Mouse (Mus musculus) gastrocnemius, postnatal 36 days (tissue): ENCODE results near the gene Kcng4. TPM values are rescaled to one million over a fixed set of nuclear protein-coding genes. Genes with fewer than 3 reads are reported as not detected.

ENCODE experiments used
- DNase-seq, 2 experiments: peaks; one replicate each; pipeline ENCODE4 v3.0.0; 2022
- intact Hi-C: fragments of 180-260 bp; cut with DNase I; formaldehyde crosslinking; loops from one replicate; pipeline ENCODE4 v1.15.1; 2025
- long read RNA-seq, 2 experiments: library from polyadenylated mRNA; stranded (forward); transcript quantifications; one replicate each; pipeline ENCODE4 v2.0.0; 2021
- total RNA-seq, 2 experiments: library from RNA; stranded (reverse); gene quantifications; 2 replicates each; pipeline ENCODE4 v1.2.3; 2021

Gene Kcng4
- 10 to 100 TPM; 12.6 to 26.2 TPM for total RNA-seq
- long read RNA-seq, experiment 1, transcript Kcng4-201 (3 exons, 3,806 nt), result major isoform, 6 of 28 reads
- long read RNA-seq, experiment 1, partial matches to known transcripts, result 16 of 28 reads
- long read RNA-seq, experiment 1, other reads (novel, unspliced or antisense), result 6 of 28 reads
- long read RNA-seq, experiment 2, partial matches to known transcripts, result 8 of 15 reads
- long read RNA-seq, experiment 2, other reads (novel, unspliced or antisense), result 3 of 15 reads

GRCm38 (mm10) chr8:119635378-119635777 is at the start of gene Kcng4:
Gene Kcng4, minus strand, starts transcription at chr8:119635680.
- no peak for DNase-seq
- intact Hi-C loops, result no loop called here

- intact Hi-C loops, result loop anchor here (5.0 kb wide), 1 partner anchor 232 kb away; the partner anchor contains the start of gene Necab2
- DNase-seq, result no peak
Observed at GRCm38 (mm10) chr8:119679184-119679583, 43.7 kb upstream of the Kcng4 start.

GRCm38 (mm10) chr8:119678138-119678843 is 42.8 kb upstream of the Kcng4 start:
- intact Hi-C loops, result loop anchor here (5.0 kb wide), 1 partner anchor 231 kb away; the partner anchor contains the start of gene Necab2
- DNase-seq, result no peak

GRCm38 (mm10) chr8:119676389-119676788 is 40.9 kb upstream of the Kcng4 start:
- intact Hi-C loops, result loop anchor here (5.0 kb wide), 1 partner anchor 229 kb away; the partner anchor contains the start of gene Necab2
- DNase-seq, result peak; percentile 84 to 93

GRCm38 (mm10) chr8:119675457-119675856 is 40.0 kb upstream of the Kcng4 start:
- DNase-seq, result no peak
- intact Hi-C loops, result loop anchor here (1.0 to 5.0 kb wide), 2 partner anchors 18 to 228 kb away; partner anchors contain the start of gene Necab2

- intact Hi-C loops, result no loop called here
- DNase-seq, result no peak
Observed at GRCm38 (mm10) chr8:119673976-119674555, 38.6 kb upstream of the Kcng4 start.

- peak in 1 of 2 experiments; percentile 53 for DNase-seq
- intact Hi-C loops, result no loop called here
Observed at GRCm38 (mm10) chr8:119670419-119671091, 35.1 kb upstream of the Kcng4 start.

- DNase-seq, result no peak
- intact Hi-C loops, result no loop called here
Observed at GRCm38 (mm10) chr8:119669284-119669683, 33.8 kb upstream of the Kcng4 start.

- DNase-seq, result no peak
- intact Hi-C loops, result no loop called here
Observed at GRCm38 (mm10) chr8:119668447-119668846, 33.0 kb upstream of the Kcng4 start.

GRCm38 (mm10) chr8:119666219-119666951 is 30.9 kb upstream of the Kcng4 start, which contains the start of gene Wfdc1:
Gene Wfdc1, plus strand, starts transcription at chr8:119666365.
- peak; percentile 46 to 52 for DNase-seq
- intact Hi-C loops, result no loop called here

GRCm38 (mm10) chr8:119665270-119665669 is 29.8 kb upstream of the Kcng4 start:
- DNase-seq, result peak in 1 of 2 experiments; percentile 17
- intact Hi-C loops, result no loop called here

- DNase-seq, result no peak
Observed at GRCm38 (mm10) chr8:119663440-119663839, 28.0 kb upstream of the Kcng4 start.

GRCm38 (mm10) chr8:119661892-119662291 is 26.4 kb upstream of the Kcng4 start:
- intact Hi-C loops, result no loop called here
- no peak for DNase-seq

More at GRCm38 (mm10) chr8:119663440-119663839, 28.0 kb upstream of the Kcng4 start:
- intact Hi-C loops, result no loop called here

- DNase-seq, result peak; percentile 67 to 78
- intact Hi-C loops, result no loop called here
Observed at GRCm38 (mm10) chr8:119661081-119661480, 25.6 kb upstream of the Kcng4 start.

GRCm38 (mm10) chr8:119656709-119657464 is 21.4 kb upstream of the Kcng4 start:
- intact Hi-C loops, result loop anchor here (1.0 kb wide), 1 partner anchor 18 kb away; no protein-coding TSS in a partner anchor

GRCm38 (mm10) chr8:119651324-119651723 is 15.8 kb upstream of the Kcng4 start:
- DNase-seq, result no peak

More at GRCm38 (mm10) chr8:119656709-119657464, 21.4 kb upstream of the Kcng4 start:
- DNase-seq, result peak in 1 of 2 experiments; percentile 52

GRCm38 (mm10) chr8:119646846-119647245 is 11.4 kb upstream of the Kcng4 start:
- intact Hi-C loops, result no loop called here
- DNase-seq, result no peak

More at GRCm38 (mm10) chr8:119651324-119651723, 15.8 kb upstream of the Kcng4 start:
- intact Hi-C loops, result no loop called here

GRCm38 (mm10) chr8:119646197-119646596 is 10.7 kb upstream of the Kcng4 start:
- DNase-seq, result no peak
- intact Hi-C loops, result no loop called here
